In the genomic region with DNA sequence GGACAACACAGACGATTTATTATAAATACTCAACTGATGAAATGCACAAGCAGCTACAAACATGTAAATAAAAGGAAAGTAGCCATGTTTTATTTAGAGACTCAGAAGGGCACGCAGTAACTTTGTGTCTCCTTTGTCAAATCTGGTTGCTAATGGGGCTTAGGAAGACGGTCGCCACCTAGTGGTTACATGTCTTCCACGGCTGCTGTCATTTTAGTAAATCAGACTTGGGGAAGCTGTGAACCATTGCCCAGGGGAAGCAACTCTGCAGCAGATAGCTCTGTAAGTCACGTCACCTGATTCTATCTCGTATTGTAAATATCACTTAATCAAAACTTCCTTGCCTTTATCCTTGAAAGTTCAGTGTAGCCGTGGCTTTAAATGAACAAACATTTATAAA, we compare ENCODE assay signal across 9 mouse cellular contexts. TPM values are rescaled to one million over a fixed set of nuclear protein-coding genes. Genes with fewer than 3 reads are reported as not detected.
DNase-seq lines count a peak whose midpoint lies in the region; ATAC-seq lines count a peak whose summit lies in the region.
"Had no signal": no experiment of that assay in that cellular context is flagged by ENCODE, and none has a peak within 500 bp of the region (broad histone marks: within the 10 kb centered on the region; RNA-seq: fewer than 3 reads in every experiment).

No protein-coding gene starts in this region.

- no peaks in the 10 kb centered on the region for H3K9me3 ChIP-seq in heart, embryonic 11.5 days (replicated peaks; ENCODE audit: control insufficient read depth, low read length)
- H3K9me3 ChIP-seq: liver, embryonic 15.5 days had no signal

- H3K4me3 ChIP-seq in heart, embryonic 11.5 days (ENCODE audit: low read depth, low read length): no peak overlapping the region
- H3K4me3 ChIP-seq: liver, embryonic 15.5 days had no signal

- peak; percentile 60 to 64 for DNase-seq in heart, adult 18-20 months
- DNase-seq in ES-CJ7 (ENCODE audit: low read depth, low spot score): peak; percentile 92
- peak; percentile 25 for DNase-seq in cerebellum, adult 8-10 months
- peak; percentile 26 to 50 for DNase-seq in frontal cortex, postnatal 36 days (ENCODE audit: low spot score in 2 of 2)
- DNase-seq in kidney, postnatal 36 days: peak; percentile 67 to 72
- DNase-seq in lung, postnatal 25 days (ENCODE audit: low spot score): peak; percentile 55
- peak; percentile 49 to 66 for DNase-seq in right cerebral cortex, postnatal 10 days (ENCODE audit: low spot score in 2 of 2)

- ATAC-seq in heart, embryonic 11.5 days (replicated peaks; ENCODE audit: insufficient number of reproducible peaks, low FRiP score, low TSS enrichment): no peak

- no peak overlapping the region for H3K4me2 ChIP-seq in heart, embryonic 11.5 days

- H3K9ac ChIP-seq in heart, embryonic 11.5 days (ENCODE audit: low read depth, low read length): no peak overlapping the region
- H3K9ac ChIP-seq: liver, embryonic 15.5 days had no signal

- H3K27me3 ChIP-seq in heart, embryonic 11.5 days (ENCODE audit: control insufficient read depth, insufficient read depth, low read length): no peaks in the 10 kb centered on the region

- H3K36me3 ChIP-seq in heart, embryonic 11.5 days (ENCODE audit: control insufficient read depth, insufficient read depth, low read length): no peaks in the 10 kb centered on the region
- H3K36me3 ChIP-seq: liver, embryonic 15.5 days had no signal

- 9% methylated on average over 8 of the region's 8 CpGs for WGBS in heart, embryonic 11.5 days (ENCODE audit: insufficient replicate concordance)

- no peak overlapping the region for H3K27ac ChIP-seq in heart, embryonic 11.5 days (ENCODE audit: low read depth, low read length)
- H3K27ac ChIP-seq: liver, embryonic 15.5 days had no signal

- H3K4me1 ChIP-seq in heart, embryonic 11.5 days (ENCODE audit: control insufficient read depth, insufficient read depth, low read length): no peaks in the 10 kb centered on the region
- H3K4me1 ChIP-seq: liver, embryonic 15.5 days had no signal

RNA-seq across cellular contexts. Expression of a gene that starts 7.9 kb away (rescaled TPM):
- 10 to 100 TPM; 18.4 to 18.5 TPM for total RNA-seq in heart, adult 18-20 months (2021)
- polyA plus RNA-seq in heart, embryonic 11.5 days (2014; fragmentation: Nextera tagmentation; extraction: Ambion mirVana): 51.6 and 52.0 TPM in 2 replicates

Comparison
In these comparisons a context has a peak if more than half of its experiments do, and no peak if none do; other contexts are left out.
1. DNase-seq: peak in every context shown above with its lines; median percentile 92 in ES-CJ7; 70 in kidney, postnatal 36 days; 62 in heart, adult 18-20 months; 58 in right cerebral cortex, postnatal 10 days; 55 in lung, postnatal 25 days; 38 in frontal cortex, postnatal 36 days; 25 in cerebellum, adult 8-10 months.